Mouse (Mus musculus): ENCODE measurements around the gene Crls1. TPM values are rescaled to one million over a fixed set of nuclear protein-coding genes. Genes with fewer than 3 reads are reported as not detected.

Crls1 gene
- polyA plus RNA-seq, 1 experiment from 2014 or later, result 25.6 TPM

DNA sequence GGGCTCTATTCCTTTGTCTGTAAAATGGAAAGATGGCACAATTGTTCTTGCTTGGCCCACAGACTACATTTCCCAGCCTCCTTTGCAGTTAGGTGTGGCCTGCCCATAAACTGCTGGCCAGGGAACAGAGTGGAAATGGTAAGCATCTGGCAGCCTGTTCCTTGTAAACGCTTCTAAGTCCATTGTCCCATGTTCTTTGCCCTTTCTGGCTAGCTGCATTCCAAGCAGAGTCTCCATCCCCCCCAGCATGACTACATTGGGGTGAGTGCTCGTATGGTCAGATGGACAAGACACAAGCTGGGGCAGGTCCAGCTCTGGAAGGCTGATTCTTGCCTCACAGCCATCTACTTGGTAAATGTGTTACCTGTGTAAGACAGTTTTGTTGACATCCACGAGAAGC lies 25.2 kb downstream of the Crls1 start:
- H3K36me3 ChIP-seq (ENCODE audit: control insufficient read depth, insufficient read depth, low read length), result peaks cover 5% of the 10 kb centered on the region; the same call in 1 of the 2 replicates
- no peaks in the 10 kb centered on the region for H3K9me3 ChIP-seq (ENCODE audit: control insufficient read depth, low read length)
- H3K9ac ChIP-seq (ENCODE audit: low read length), result no peak overlapping the region
- WGBS, result 79% methylated on average over 3 of the region's 3 CpGs
- H3K27ac ChIP-seq (replicated peaks in 1 of 2; ENCODE audit: control insufficient read depth in 1 of 2, insufficient read depth in 1 of 2, low read depth in 2 of 2, low read length in 2 of 2), result no peak overlapping the region
- ATAC-seq (ENCODE audit: insufficient number of reproducible peaks, insufficient read depth, low FRiP score, low read depth), result no peak
- H3K4me1 ChIP-seq (ENCODE audit: control insufficient read depth in 2 of 2, insufficient read depth in 2 of 2, low read length in 2 of 2), result no peaks in the 10 kb centered on the region
- 0 out of 2 replicates have a peak, but pooled peaks cover 2% of the 10 kb centered on the region for H3K27me3 ChIP-seq (ENCODE audit: control insufficient read depth, insufficient read depth, low read length)
- no peak overlapping the region for H3K4me2 ChIP-seq (ENCODE audit: low read length)
- no peak overlapping the region for H3K4me3 ChIP-seq (ENCODE audit: control insufficient read depth in 1 of 2, insufficient read depth in 1 of 2, low read depth in 1 of 2, low read length in 2 of 2)

DNA sequence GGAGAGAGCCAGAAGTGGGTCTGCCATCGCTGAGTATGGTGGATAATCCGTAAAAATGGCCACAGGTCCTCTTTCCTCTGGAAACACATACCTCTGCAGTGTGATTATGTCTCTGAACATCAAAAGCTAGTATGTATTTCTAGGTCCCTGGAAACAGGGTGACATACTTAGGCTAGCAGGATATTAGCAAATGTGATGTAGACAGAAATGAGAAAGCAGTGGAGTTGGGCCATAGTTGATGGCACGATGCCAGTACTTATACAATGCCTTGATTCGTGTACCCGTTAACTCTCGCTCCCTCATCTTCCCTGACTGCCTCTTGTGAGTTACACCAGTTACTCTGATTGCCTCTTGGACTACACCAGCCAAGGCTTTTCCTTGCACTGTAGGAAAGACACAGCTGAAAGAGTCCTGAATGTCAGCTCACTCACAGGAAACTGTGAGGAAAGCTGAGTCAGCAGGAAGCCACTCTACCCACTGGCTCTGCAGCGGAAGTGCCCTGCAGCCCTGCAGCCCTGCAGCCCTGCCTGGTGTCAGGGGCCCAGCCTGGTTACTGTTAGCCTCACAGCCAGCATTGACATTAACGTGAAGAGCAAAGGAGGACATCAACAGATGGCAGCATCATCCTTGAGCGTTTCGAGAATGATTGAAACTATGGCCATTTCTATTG lies 27.3 kb downstream of the Crls1 start:
- Histone ChIP-seq H3K36me3 (ENCODE audit: control insufficient read depth, insufficient read depth, low read length) (no peaks in the 10 kb centered on the region), H3K27ac (replicated peaks in 1 of 2; ENCODE audit: control insufficient read depth in 1 of 2, insufficient read depth in 1 of 2, low read depth in 2 of 2, low read length in 2 of 2) (no peak overlapping the region), H3K27me3 (ENCODE audit: control insufficient read depth, insufficient read depth, low read length) (peaks cover 23% of the 10 kb centered on the region), H3K4me1 (ENCODE audit: control insufficient read depth in 2 of 2, insufficient read depth in 2 of 2, low read length in 2 of 2) (0 out of 4 replicates have a peak, but pooled peaks cover under 1% of the 10 kb centered on the region in 2 experiments), H3K9me3 (ENCODE audit: control insufficient read depth, low read length) (no peaks in the 10 kb centered on the region), H3K9ac (ENCODE audit: low read length) (no peak overlapping the region), H3K4me3 (ENCODE audit: control insufficient read depth in 1 of 2, insufficient read depth in 1 of 2, low read depth in 1 of 2, low read length in 2 of 2) (no peak overlapping the region), H3K4me2 (ENCODE audit: low read length) (no peak overlapping the region)
- 80% methylated on average over 10 of the region's 10 CpGs for WGBS
- no peak for ATAC-seq (ENCODE audit: insufficient number of reproducible peaks, insufficient read depth, low FRiP score, low read depth)

DNA sequence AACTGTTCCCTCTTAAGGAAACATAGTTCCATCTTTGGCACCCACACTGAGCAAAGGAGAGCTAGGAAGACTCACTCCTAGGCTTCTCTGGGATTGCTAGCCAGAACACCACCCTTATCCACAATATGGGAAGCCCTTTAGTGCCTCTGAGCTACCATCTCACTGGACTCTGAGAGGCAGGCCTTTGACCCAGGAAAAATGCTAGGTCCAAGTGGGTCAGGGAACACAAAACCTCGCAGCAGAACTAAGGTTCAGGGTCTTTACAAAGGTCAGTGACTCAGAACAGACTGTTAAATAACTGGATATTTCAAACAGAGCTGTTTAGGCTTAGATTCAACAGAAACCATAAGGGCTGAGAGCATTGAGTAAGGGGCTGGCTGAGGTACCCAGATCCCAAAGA lies 30.5 kb downstream of the Crls1 start:
- Histone ChIP-seq H3K4me3 (ENCODE audit: control insufficient read depth in 1 of 2, insufficient read depth in 1 of 2, low read depth in 1 of 2, low read length in 2 of 2) (no peak overlapping the region), H3K4me2 (ENCODE audit: low read length) (no peak overlapping the region), H3K27ac (replicated peaks in 1 of 2; ENCODE audit: control insufficient read depth in 1 of 2, insufficient read depth in 1 of 2, low read depth in 2 of 2, low read length in 2 of 2) (no peak overlapping the region), H3K9ac (ENCODE audit: low read length) (no peak overlapping the region), H3K4me1 (ENCODE audit: control insufficient read depth in 2 of 2, insufficient read depth in 2 of 2, low read length in 2 of 2) (peaks cover 6 to 17% of the 10 kb centered on the region in 2 experiments; a peak in 2 of 4 replicates), H3K27me3 (ENCODE audit: control insufficient read depth, insufficient read depth, low read length) (peaks cover 44% of the 10 kb centered on the region), H3K9me3 (ENCODE audit: control insufficient read depth, low read length) (no peaks in the 10 kb centered on the region), H3K36me3 (ENCODE audit: control insufficient read depth, insufficient read depth, low read length) (no peaks in the 10 kb centered on the region)
- 58% methylated on average over 1 of the region's 1 CpGs for WGBS
- ATAC-seq (ENCODE audit: insufficient number of reproducible peaks, insufficient read depth, low FRiP score, low read depth), result no peak

DNA sequence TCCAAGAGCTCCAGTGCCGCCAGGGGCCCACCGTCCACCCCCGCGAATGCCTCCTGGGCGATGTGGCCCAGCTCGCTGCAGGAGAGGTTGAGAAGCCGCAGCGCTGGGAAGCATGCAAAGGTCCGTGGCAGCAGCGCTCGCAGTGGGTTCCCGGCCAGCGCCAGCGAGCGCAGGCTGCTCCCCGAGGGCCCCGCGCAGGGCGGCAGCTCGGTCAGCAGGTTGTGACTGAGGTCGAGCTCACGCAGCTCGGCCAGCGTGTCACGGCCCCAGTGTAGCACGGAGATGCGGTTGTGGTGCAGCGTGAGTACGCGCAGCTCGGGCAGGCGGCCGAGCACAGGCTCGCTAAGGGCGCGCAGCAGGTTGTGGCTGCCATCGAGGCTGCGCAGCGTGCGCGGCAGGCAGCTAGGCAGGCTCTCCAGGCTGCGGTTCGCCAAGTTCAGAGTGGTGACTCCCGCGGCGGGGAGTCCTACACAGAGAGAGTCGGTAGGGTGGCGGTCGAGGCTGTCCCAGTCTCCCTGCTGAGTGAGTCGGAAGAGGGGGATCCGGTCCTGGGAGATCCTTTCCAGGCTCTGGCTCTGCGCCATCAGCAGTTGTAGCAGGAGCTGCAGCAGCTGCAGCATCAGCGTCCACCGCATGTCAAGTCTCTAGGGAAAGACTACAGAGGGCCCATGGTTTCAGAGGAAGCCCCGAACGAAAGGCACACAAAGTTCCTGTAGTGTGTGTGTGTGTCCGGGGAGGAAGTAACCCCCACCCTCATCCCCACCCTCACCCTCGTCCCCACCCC lies 33.0 kb downstream of the Crls1 start:
- Histone ChIP-seq H3K27me3 (ENCODE audit: control insufficient read depth, insufficient read depth, low read length) (peaks cover 44% of the 10 kb centered on the region), H3K4me3 (ENCODE audit: control insufficient read depth in 1 of 2, insufficient read depth in 1 of 2, low read depth in 1 of 2, low read length in 2 of 2) (peak overlapping the region; percentile 59 to 60), H3K9me3 (ENCODE audit: control insufficient read depth, low read length) (no peaks in the 10 kb centered on the region), H3K27ac (replicated peaks in 1 of 2; ENCODE audit: control insufficient read depth in 1 of 2, insufficient read depth in 1 of 2, low read depth in 2 of 2, low read length in 2 of 2) (no peak overlapping the region), H3K9ac (ENCODE audit: low read length) (peak overlapping the region; percentile 64), H3K4me2 (ENCODE audit: low read length) (peak overlapping the region; percentile 97), H3K36me3 (ENCODE audit: control insufficient read depth, insufficient read depth, low read length) (no peaks in the 10 kb centered on the region), H3K4me1 (ENCODE audit: control insufficient read depth in 2 of 2, insufficient read depth in 2 of 2, low read length in 2 of 2) (peaks cover 7 to 17% of the 10 kb centered on the region in 2 experiments; a peak in 2 of 4 replicates)
- WGBS, result under 1% methylated on average over 58 of the region's 58 CpGs
- ATAC-seq (ENCODE audit: insufficient number of reproducible peaks, insufficient read depth, low FRiP score, low read depth), result peak; percentile 47; the same call in 1 of the 2 replicates

DNA sequence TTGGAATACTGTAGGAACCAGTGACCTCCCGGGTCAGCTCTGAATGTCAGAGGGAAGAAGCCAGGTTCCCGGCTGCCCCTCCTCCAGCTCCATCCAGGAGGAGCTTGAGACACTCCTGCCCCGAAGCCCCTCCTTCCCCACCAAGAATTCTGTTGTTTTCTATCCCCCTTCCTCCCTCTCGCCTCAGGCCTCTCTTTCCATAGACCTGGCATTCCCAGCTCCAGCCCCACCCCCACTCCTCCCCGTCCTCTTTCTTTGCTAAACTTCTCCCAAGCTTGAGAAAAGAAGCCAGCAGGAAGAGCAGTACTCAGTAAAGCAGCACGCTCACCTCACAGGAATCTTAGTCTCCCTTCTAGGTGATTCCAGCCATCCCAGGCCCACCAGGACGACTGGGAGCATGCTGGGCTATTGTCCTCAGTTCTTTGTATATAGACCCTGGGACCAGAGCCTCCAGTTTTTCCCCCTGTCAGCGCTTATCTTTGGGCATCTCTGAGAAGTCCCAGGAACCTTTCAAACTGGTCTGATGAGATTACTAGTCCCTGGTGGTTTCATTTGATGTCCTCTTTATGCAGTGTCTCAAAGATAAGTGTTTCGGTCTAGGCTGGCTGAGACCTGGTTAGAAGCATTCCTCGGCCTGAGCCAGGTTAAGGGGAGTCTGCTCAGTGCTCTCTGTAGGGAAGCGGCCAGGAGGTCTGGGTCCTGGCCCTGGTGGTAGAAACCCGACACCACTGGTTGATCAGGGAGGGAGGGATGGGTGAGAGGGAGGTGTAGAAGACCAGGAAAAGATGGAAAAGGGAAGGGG lies 34.6 kb downstream of the Crls1 start, which contains the start of gene Lrrn4:
Gene Lrrn4 (minus strand): TSS at position 48 of the 802 bp plus-strand sequence.
- Histone ChIP-seq H3K9ac (ENCODE audit: low read length) (peak within 1 kb of the TSS; percentile 64; the same call in 1 of the 2 replicates), H3K36me3 (ENCODE audit: control insufficient read depth, insufficient read depth, low read length) (no peaks in the 10 kb centered on the region), H3K9me3 (ENCODE audit: control insufficient read depth, low read length) (no peaks in the 10 kb centered on the region), H3K27ac (replicated peaks in 1 of 2; ENCODE audit: control insufficient read depth in 1 of 2, insufficient read depth in 1 of 2, low read depth in 2 of 2, low read length in 2 of 2) (no peak within 1 kb of the TSS), H3K4me3 (ENCODE audit: control insufficient read depth in 1 of 2, insufficient read depth in 1 of 2, low read depth in 1 of 2, low read length in 2 of 2) (peak within 1 kb of the TSS; percentile 59 to 60), H3K4me1 (ENCODE audit: control insufficient read depth in 2 of 2, insufficient read depth in 2 of 2, low read length in 2 of 2) (peaks cover 8 to 17% of the 10 kb centered on the region in 2 experiments; a peak in 2 of 4 replicates), H3K27me3 (ENCODE audit: control insufficient read depth, insufficient read depth, low read length) (peaks cover 44% of the 10 kb centered on the region), H3K4me2 (ENCODE audit: low read length) (peak within 1 kb of the TSS; percentile 97)
- no peak for ATAC-seq (ENCODE audit: insufficient number of reproducible peaks, insufficient read depth, low FRiP score, low read depth)
- WGBS, result 13% methylated on average over 12 of the region's 12 CpGs

DNA sequence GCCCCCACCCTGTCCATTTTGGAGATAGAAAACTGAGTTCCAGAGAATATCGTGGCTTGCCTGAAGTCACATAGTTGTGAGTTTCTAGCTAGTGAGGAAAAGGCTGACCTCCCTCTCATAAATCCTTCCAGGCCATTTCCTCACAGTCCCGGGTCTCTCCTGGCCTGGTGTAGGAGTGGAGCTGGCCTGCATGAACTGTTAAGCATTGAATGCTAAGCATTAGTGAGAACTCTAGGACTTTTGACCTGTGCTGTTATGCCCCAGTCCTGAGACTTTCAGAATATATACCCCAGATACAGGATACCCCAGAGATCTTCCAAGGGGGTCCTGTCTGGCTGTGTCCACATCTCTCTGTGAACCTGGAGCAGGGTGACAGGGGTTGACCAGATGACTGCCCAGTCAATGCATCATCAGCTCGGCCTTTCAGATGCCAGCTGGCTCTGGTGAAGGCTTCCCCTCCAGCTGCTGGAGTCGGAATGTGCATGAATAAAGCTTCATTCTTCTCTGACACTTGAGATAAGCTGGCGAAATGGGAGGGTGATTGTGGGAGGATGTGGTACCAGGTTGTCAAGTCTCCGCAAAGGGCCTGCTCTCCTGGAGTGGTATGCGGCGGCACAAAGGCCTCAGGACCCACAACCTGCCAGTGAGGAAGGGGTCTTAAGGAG lies 38.0 kb downstream of the Crls1 start:
- WGBS, result 37% methylated on average over 8 of the region's 8 CpGs
- Histone ChIP-seq H3K9me3 (ENCODE audit: control insufficient read depth, low read length) (no peaks in the 10 kb centered on the region), H3K9ac (ENCODE audit: low read length) (no peak overlapping the region), H3K36me3 (ENCODE audit: control insufficient read depth, insufficient read depth, low read length) (no peaks in the 10 kb centered on the region), H3K27me3 (ENCODE audit: control insufficient read depth, insufficient read depth, low read length) (peaks cover 14% of the 10 kb centered on the region), H3K27ac (replicated peaks in 1 of 2; ENCODE audit: control insufficient read depth in 1 of 2, insufficient read depth in 1 of 2, low read depth in 2 of 2, low read length in 2 of 2) (no peak overlapping the region), H3K4me1 (ENCODE audit: control insufficient read depth in 2 of 2, insufficient read depth in 2 of 2, low read length in 2 of 2) (peaks cover 6 to 11% of the 10 kb centered on the region in 2 experiments; a peak in 2 of 4 replicates), H3K4me3 (ENCODE audit: control insufficient read depth in 1 of 2, insufficient read depth in 1 of 2, low read depth in 1 of 2, low read length in 2 of 2) (no peak overlapping the region), H3K4me2 (ENCODE audit: low read length) (no peak overlapping the region)
- ATAC-seq (ENCODE audit: insufficient number of reproducible peaks, insufficient read depth, low FRiP score, low read depth), result no peak; the same call in 1 of the 2 replicates

DNA sequence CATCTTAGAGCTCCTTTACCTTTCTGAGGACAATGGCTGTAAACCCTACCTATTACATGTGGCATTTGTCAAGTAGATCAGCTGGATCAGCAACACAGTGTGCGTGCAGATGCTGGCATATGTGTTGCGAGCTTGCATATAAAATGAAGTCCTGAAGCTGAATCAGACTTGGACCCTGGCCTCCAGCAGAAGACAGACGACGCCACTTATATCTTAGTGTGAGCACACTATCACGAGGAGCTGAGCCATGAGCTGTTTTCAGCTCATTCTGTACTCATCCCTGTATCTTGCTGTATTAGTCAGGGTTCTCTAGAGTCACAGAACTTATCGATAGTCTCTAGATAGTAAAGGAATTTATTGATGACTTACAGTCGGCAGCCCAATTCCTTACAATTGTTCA lies 38.8 kb downstream of the Crls1 start:
- Histone ChIP-seq H3K36me3 (ENCODE audit: control insufficient read depth, insufficient read depth, low read length) (no peaks in the 10 kb centered on the region), H3K27me3 (ENCODE audit: control insufficient read depth, insufficient read depth, low read length) (peaks cover 7% of the 10 kb centered on the region), H3K9ac (ENCODE audit: low read length) (no peak overlapping the region), H3K4me3 (ENCODE audit: control insufficient read depth in 1 of 2, insufficient read depth in 1 of 2, low read depth in 1 of 2, low read length in 2 of 2) (no peak overlapping the region), H3K27ac (replicated peaks in 1 of 2; ENCODE audit: control insufficient read depth in 1 of 2, insufficient read depth in 1 of 2, low read depth in 2 of 2, low read length in 2 of 2) (no peak overlapping the region), H3K4me2 (ENCODE audit: low read length) (no peak overlapping the region), H3K9me3 (ENCODE audit: control insufficient read depth, low read length) (no peaks in the 10 kb centered on the region), H3K4me1 (ENCODE audit: control insufficient read depth in 2 of 2, insufficient read depth in 2 of 2, low read length in 2 of 2) (peaks cover 5 to 6% of the 10 kb centered on the region in 2 experiments; a peak in 2 of 4 replicates)
- ATAC-seq (ENCODE audit: insufficient number of reproducible peaks, insufficient read depth, low FRiP score, low read depth), result no peak
- WGBS, result 67% methylated on average over 6 of the region's 7 CpGs

All from heart, embryonic 14.5 days (tissue).